Mouse (Mus musculus): ENCODE measurements around the gene 4933424G06Rik. TPM values are rescaled to one million over a fixed set of nuclear protein-coding genes. Genes with fewer than 3 reads are reported as not detected.

Gene 4933424G06Rik
- polyA plus RNA-seq, 1 experiment from 2014 or later, result not detected

GRCm38 (mm10) chr1:36797481-36797880, 87.5 kb downstream of the 4933424G06Rik start:
- DNase-seq (ENCODE audit: low spot score), result no peak
- peaks cover 59% of the 10 kb centered on the region for H3K36me3 ChIP-seq (ENCODE audit: control insufficient read depth, insufficient read depth, low read length)
- no peaks in the 10 kb centered on the region for H3K27me3 ChIP-seq (replicated peaks; ENCODE audit: control insufficient read depth, insufficient read depth, low read length)
- H3K9me3 ChIP-seq (ENCODE audit: control insufficient read depth, low read length), result no peaks in the 10 kb centered on the region
- no peak overlapping the region for H3K9ac ChIP-seq (ENCODE audit: low read depth, low read length)
- H3K4me2 ChIP-seq, result no peak overlapping the region
- no peak overlapping the region for H3K27ac ChIP-seq (ENCODE audit: low read depth, low read length)
- ATAC-seq (replicated peaks; ENCODE audit: low FRiP score), result no peak
- no peaks in the 10 kb centered on the region for H3K4me1 ChIP-seq (replicated peaks; ENCODE audit: control insufficient read depth, insufficient read depth, low read length)
- no peak overlapping the region for H3K4me3 ChIP-seq (ENCODE audit: low read depth, low read length)
- WGBS, result 78% methylated on average over 10 of the region's 10 CpGs

GRCm38 (mm10) chr1:36800379-36801011, 90.5 kb downstream of the 4933424G06Rik start:
- H3K9ac ChIP-seq (ENCODE audit: low read depth, low read length), result no peak overlapping the region
- H3K27ac ChIP-seq (ENCODE audit: low read depth, low read length), result no peak overlapping the region
- DNase-seq (ENCODE audit: low spot score) (no peak), ATAC-seq (replicated peaks; ENCODE audit: low FRiP score) (no peak)
- no peak overlapping the region for H3K4me2 ChIP-seq
- no peaks in the 10 kb centered on the region for H3K4me1 ChIP-seq (replicated peaks; ENCODE audit: control insufficient read depth, insufficient read depth, low read length)
- H3K36me3 ChIP-seq (ENCODE audit: control insufficient read depth, insufficient read depth, low read length), result peaks cover 54% of the 10 kb centered on the region
- H3K27me3 ChIP-seq (replicated peaks; ENCODE audit: control insufficient read depth, insufficient read depth, low read length), result no peaks in the 10 kb centered on the region
- no peak overlapping the region for H3K4me3 ChIP-seq (ENCODE audit: low read depth, low read length)
- no peaks in the 10 kb centered on the region for H3K9me3 ChIP-seq (ENCODE audit: control insufficient read depth, low read length)
- 80% methylated on average over 3 of the region's 3 CpGs for WGBS

GRCm38 (mm10) chr1:36804259-36804658, 94.3 kb downstream of the 4933424G06Rik start:
- 81% methylated on average over 9 of the region's 9 CpGs for WGBS
- no peak overlapping the region for H3K4me2 ChIP-seq

GRCm38 (mm10) chr1:36804833-36805232, 94.9 kb downstream of the 4933424G06Rik start:
- DNase-seq (ENCODE audit: low spot score) (no peak), ATAC-seq (replicated peaks; ENCODE audit: low FRiP score) (no peak)
- Histone ChIP-seq H3K9me3 (ENCODE audit: control insufficient read depth, low read length) (no peaks in the 10 kb centered on the region), H3K4me3 (ENCODE audit: low read depth, low read length) (no peak overlapping the region), H3K4me2 (no peak overlapping the region), H3K36me3 (ENCODE audit: control insufficient read depth, insufficient read depth, low read length) (peaks cover 45% of the 10 kb centered on the region), H3K27me3 (replicated peaks; ENCODE audit: control insufficient read depth, insufficient read depth, low read length) (no peaks in the 10 kb centered on the region), H3K4me1 (replicated peaks; ENCODE audit: control insufficient read depth, insufficient read depth, low read length) (no peaks in the 10 kb centered on the region), H3K9ac (ENCODE audit: low read depth, low read length) (no peak overlapping the region), H3K27ac (ENCODE audit: low read depth, low read length) (no peak overlapping the region)
- 97% methylated on average over 4 of the region's 4 CpGs for WGBS

More at GRCm38 (mm10) chr1:36804259-36804658, 94.3 kb downstream of the 4933424G06Rik start:
- no peak overlapping the region for H3K27ac ChIP-seq (ENCODE audit: low read depth, low read length)
- ATAC-seq (replicated peaks; ENCODE audit: low FRiP score) (no peak), DNase-seq (ENCODE audit: low spot score) (no peak)
- H3K27me3 ChIP-seq (replicated peaks; ENCODE audit: control insufficient read depth, insufficient read depth, low read length), result no peaks in the 10 kb centered on the region
- H3K4me1 ChIP-seq (replicated peaks; ENCODE audit: control insufficient read depth, insufficient read depth, low read length), result no peaks in the 10 kb centered on the region
- H3K9me3 ChIP-seq (ENCODE audit: control insufficient read depth, low read length), result no peaks in the 10 kb centered on the region
- H3K4me3 ChIP-seq (ENCODE audit: low read depth, low read length), result no peak overlapping the region
- no peak overlapping the region for H3K9ac ChIP-seq (ENCODE audit: low read depth, low read length)
- H3K36me3 ChIP-seq (ENCODE audit: control insufficient read depth, insufficient read depth, low read length), result peaks cover 50% of the 10 kb centered on the region

- no peak for ATAC-seq (replicated peaks; ENCODE audit: low FRiP score)
- H3K9me3 ChIP-seq (ENCODE audit: control insufficient read depth, low read length), result no peaks in the 10 kb centered on the region
- 95% methylated on average over 7 of the region's 7 CpGs for WGBS
Observed at GRCm38 (mm10) chr1:36806181-36806905, 96.4 kb downstream of the 4933424G06Rik start.

GRCm38 (mm10) chr1:36807086-36807485, 97.1 kb downstream of the 4933424G06Rik start:
- no peak overlapping the region for H3K4me2 ChIP-seq

More at GRCm38 (mm10) chr1:36806181-36806905, 96.4 kb downstream of the 4933424G06Rik start:
- no peak overlapping the region for H3K27ac ChIP-seq (ENCODE audit: low read depth, low read length)
- no peak overlapping the region for H3K9ac ChIP-seq (ENCODE audit: low read depth, low read length)
- H3K36me3 ChIP-seq (ENCODE audit: control insufficient read depth, insufficient read depth, low read length), result peaks cover 43% of the 10 kb centered on the region
- no peak overlapping the region for H3K4me3 ChIP-seq (ENCODE audit: low read depth, low read length)
- H3K27me3 ChIP-seq (replicated peaks; ENCODE audit: control insufficient read depth, insufficient read depth, low read length), result no peaks in the 10 kb centered on the region
- H3K4me2 ChIP-seq, result no peak overlapping the region
- no peaks in the 10 kb centered on the region for H3K4me1 ChIP-seq (replicated peaks; ENCODE audit: control insufficient read depth, insufficient read depth, low read length)
- no peak for DNase-seq (ENCODE audit: low spot score)

More at GRCm38 (mm10) chr1:36807086-36807485, 97.1 kb downstream of the 4933424G06Rik start:
- Histone ChIP-seq H3K4me3 (ENCODE audit: low read depth, low read length) (no peak overlapping the region), H3K9me3 (ENCODE audit: control insufficient read depth, low read length) (no peaks in the 10 kb centered on the region), H3K27ac (ENCODE audit: low read depth, low read length) (no peak overlapping the region), H3K36me3 (ENCODE audit: control insufficient read depth, insufficient read depth, low read length) (peaks cover 40% of the 10 kb centered on the region), H3K4me1 (replicated peaks; ENCODE audit: control insufficient read depth, insufficient read depth, low read length) (no peaks in the 10 kb centered on the region), H3K27me3 (replicated peaks; ENCODE audit: control insufficient read depth, insufficient read depth, low read length) (no peaks in the 10 kb centered on the region), H3K9ac (ENCODE audit: low read depth, low read length) (no peak overlapping the region)
- DNase-seq (ENCODE audit: low spot score) (no peak), ATAC-seq (replicated peaks; ENCODE audit: low FRiP score) (no peak)
- WGBS, result 88% methylated on average over 1 of the region's 1 CpGs

Small RNA genes lying within 50 kb of the gene (microRNA-seq; reads per million reads assigned to microRNA genes)
- gene Gm24133 (ENCODE audit: borderline number of aligned reads), result not detected

Other genes with a start within 250 kb of the 4933424G06Rik start
- 5.9 and 6.4 TPM in 2 replicates for gene Cnnm4, start 238.5 kb upstream of the 4933424G06Rik start, polyA plus RNA-seq (2014; fragmentation: Nextera tagmentation; extraction: Ambion mirVana)
- gene Cnnm3, start 198.3 kb upstream of the 4933424G06Rik start, polyA plus RNA-seq (2014; fragmentation: Nextera tagmentation; extraction: Ambion mirVana), result 3.3 and 3.8 TPM in 2 replicates
- 11.0 and 13.4 TPM in 2 replicates for gene Ankrd23, start 173.3 kb upstream of the 4933424G06Rik start, polyA plus RNA-seq (2014; fragmentation: Nextera tagmentation; extraction: Ambion mirVana)
- gene Gm42417, start 170.7 kb upstream of the 4933424G06Rik start, polyA plus RNA-seq (2014; fragmentation: Nextera tagmentation; extraction: Ambion mirVana), result not detected in 2 replicates
- 18.2 and 22.1 TPM in 2 replicates for gene Ankrd39, start 162.7 kb upstream of the 4933424G06Rik start, polyA plus RNA-seq (2014; fragmentation: Nextera tagmentation; extraction: Ambion mirVana)
- 0.77 and 0.78 TPM in 2 replicates for gene Sema4c, start 151.8 kb upstream of the 4933424G06Rik start, polyA plus RNA-seq (2014; fragmentation: Nextera tagmentation; extraction: Ambion mirVana)
- 0.22 and 0.30 TPM in 2 replicates for gene Fam178b, start 27.0 kb upstream of the 4933424G06Rik start, polyA plus RNA-seq (2014; fragmentation: Nextera tagmentation; extraction: Ambion mirVana)
- 752 and 790 TPM in 2 replicates for gene Cox5b, start 18.7 kb upstream of the 4933424G06Rik start, polyA plus RNA-seq (2014; fragmentation: Nextera tagmentation; extraction: Ambion mirVana)
- 74.1 and 81.0 TPM in 2 replicates for gene Actr1b, start 4.3 kb downstream of the 4933424G06Rik start, polyA plus RNA-seq (2014; fragmentation: Nextera tagmentation; extraction: Ambion mirVana)
- 0.16 and 0.19 TPM in 2 replicates for gene Zap70, start 51.6 kb downstream of the 4933424G06Rik start, polyA plus RNA-seq (2014; fragmentation: Nextera tagmentation; extraction: Ambion mirVana)
- 19.1 and 19.8 TPM in 2 replicates for gene Tmem131, start 233.5 kb downstream of the 4933424G06Rik start, polyA plus RNA-seq (2014; fragmentation: Nextera tagmentation; extraction: Ambion mirVana)